Mouse (Mus musculus) kidney, embryonic 16.5 days (tissue): ENCODE results near the gene Gm10837. TPM values are rescaled to one million over a fixed set of nuclear protein-coding genes. Genes with fewer than 3 reads are reported as not detected.

Experiments
- ATAC-seq: fragments of 200-750 bp; cut with Nextera tagmentation; 2 replicates; pipeline ENCODE4 v1.8.0; 2017; ENCODE audit warnings: moderate TSS enrichment; ENCODE audit not compliant: low FRiP score, low TSS enrichment
- H3K27ac ChIP-seq: fragments of 300-500 bp; sonication (generic); 2 replicates; pipeline ENCODE4 v1.5.1; 2014; ENCODE audit warnings: low read length
- H3K27me3 ChIP-seq: fragments of 300-500 bp; sonication (generic); 2 replicates; pipeline ENCODE4 v1.6.1; 2014; ENCODE audit warnings: low read length, control low read depth, mixed read lengths; ENCODE audit not compliant: insufficient read depth
- H3K36me3 ChIP-seq: fragments of 300-500 bp; sonication (generic); 2 replicates; pipeline ENCODE4 v1.6.1; 2014; ENCODE audit warnings: low read length, control low read depth, mixed read lengths; ENCODE audit not compliant: insufficient read depth
- H3K4me1 ChIP-seq: fragments of 300-500 bp; sonication (generic); 2 replicates; pipeline ENCODE4 v1.6.1; 2014; ENCODE audit warnings: low read length, control low read depth, mixed read lengths; ENCODE audit not compliant: insufficient read depth
- H3K4me2 ChIP-seq: fragments of 300-500 bp; sonication (generic); replicated peaks from 2 replicates; pipeline ENCODE4 v1.6.1; 2014; ENCODE audit warnings: low read depth, low read length
- H3K4me3 ChIP-seq: fragments of 300-500 bp; sonication (generic); 2 replicates; pipeline ENCODE4 v1.5.1; 2014; ENCODE audit warnings: mild to moderate bottlenecking, low read length
- H3K9ac ChIP-seq: fragments of 300-500 bp; sonication (generic); replicated peaks from 2 replicates; pipeline ENCODE4 v1.6.1; 2014; ENCODE audit warnings: low read length
- H3K9me3 ChIP-seq: fragments of 300-500 bp; sonication (generic); 2 replicates; pipeline ENCODE4 v1.6.1; 2016; ENCODE audit warnings: low read length, control low read depth
- WGBS: fragments of 180-500 bp; shearing (Covaris S2); extraction: QIAGEN DNeasy Blood & Tissue Kit; methylation state at CpG from one replicate; pipeline ENCODE4 v1.1.7; 2014; 5-methylcytosine and 5-hydroxymethylcytosine counted together
- polyA plus RNA-seq: library from polyadenylated mRNA; unstranded; fragments of >200 nt; fragmentation: Nextera tagmentation; extraction: Ambion mirVana; gene quantifications from 2 replicates; pipeline ENCODE4 v1.2.1, GENCODE M21; 2015

Gene Gm10837
- polyA plus RNA-seq, 1 experiment from 2014 or later = not detected

DNA sequence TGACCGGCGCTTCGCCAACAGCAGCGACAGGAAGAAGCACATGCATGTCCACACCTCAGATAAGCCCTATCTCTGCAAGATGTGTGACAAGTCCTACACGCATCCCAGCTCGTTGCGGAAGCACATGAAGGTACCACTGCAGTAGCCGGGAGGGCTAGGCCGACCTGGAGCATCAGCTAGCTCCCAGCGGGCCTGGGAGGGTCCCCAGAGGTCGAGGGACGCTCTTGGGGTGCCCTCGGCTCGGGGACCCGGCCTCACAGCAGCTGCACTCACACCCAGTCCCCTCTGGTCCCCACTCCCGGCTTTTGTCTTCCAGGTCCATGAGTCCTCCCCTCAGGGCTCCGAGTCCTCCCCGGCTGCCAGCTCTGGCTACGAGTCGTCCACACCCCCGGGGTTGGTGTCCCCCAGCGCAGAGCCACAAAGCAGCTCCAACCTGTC is 11.8 kb upstream of the Gm10837 start:
- Histone ChIP-seq H3K9me3 (no peaks in the 10 kb centered on the region), H3K27me3 (peaks cover 98% of the 10 kb centered on the region), H3K4me1 (peaks cover 27% of the 10 kb centered on the region), H3K4me3 (no peak overlapping the region), H3K27ac (no peak overlapping the region), H3K36me3 (no peaks in the 10 kb centered on the region), H3K9ac (no peak overlapping the region), H3K4me2 (no peak overlapping the region)
- no peak for ATAC-seq
- WGBS = under 1% methylated on average over 22 of the region's 22 CpGs

DNA sequence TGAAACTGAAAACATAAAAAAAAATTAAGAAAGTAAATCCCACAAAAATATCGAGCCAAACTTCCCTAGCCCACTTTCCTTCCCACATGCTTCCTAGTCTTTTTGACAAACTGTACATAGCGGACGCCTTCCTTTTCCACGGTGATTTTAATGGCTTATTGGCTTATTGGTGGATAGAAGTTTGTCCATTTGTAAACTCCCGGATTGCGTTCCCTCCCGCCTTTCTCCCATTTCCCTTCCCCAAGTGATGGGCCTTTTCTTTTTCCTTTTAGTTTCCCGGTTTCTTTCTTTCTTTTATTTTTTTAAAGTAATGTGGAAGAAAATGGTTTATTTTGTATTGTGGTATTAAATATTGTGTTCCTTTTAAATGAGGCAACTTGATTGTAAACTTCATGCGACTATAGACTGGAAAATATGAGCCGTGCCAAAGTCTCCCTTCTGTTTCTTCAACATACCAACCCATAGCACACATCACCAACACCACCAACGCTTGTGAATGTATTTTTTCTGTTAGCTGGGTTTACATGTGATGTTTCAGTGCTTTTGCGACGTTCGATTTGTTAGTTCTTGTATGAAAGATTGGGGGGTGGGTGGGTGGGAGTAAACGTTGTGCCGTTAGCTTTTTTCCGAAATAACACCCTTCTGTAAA is 10.8 kb upstream of the Gm10837 start:
- H3K27ac ChIP-seq = no peak overlapping the region
- no peak overlapping the region for H3K4me3 ChIP-seq
- WGBS = 17% methylated on average over 17 of the region's 17 CpGs
- H3K36me3 ChIP-seq = no peaks in the 10 kb centered on the region
- no peaks in the 10 kb centered on the region for H3K9me3 ChIP-seq
- H3K4me1 ChIP-seq = peaks cover 19% of the 10 kb centered on the region
- ATAC-seq = no peak
- H3K4me2 ChIP-seq = no peak overlapping the region
- H3K27me3 ChIP-seq = peaks cover 98% of the 10 kb centered on the region
- H3K9ac ChIP-seq = no peak overlapping the region

DNA sequence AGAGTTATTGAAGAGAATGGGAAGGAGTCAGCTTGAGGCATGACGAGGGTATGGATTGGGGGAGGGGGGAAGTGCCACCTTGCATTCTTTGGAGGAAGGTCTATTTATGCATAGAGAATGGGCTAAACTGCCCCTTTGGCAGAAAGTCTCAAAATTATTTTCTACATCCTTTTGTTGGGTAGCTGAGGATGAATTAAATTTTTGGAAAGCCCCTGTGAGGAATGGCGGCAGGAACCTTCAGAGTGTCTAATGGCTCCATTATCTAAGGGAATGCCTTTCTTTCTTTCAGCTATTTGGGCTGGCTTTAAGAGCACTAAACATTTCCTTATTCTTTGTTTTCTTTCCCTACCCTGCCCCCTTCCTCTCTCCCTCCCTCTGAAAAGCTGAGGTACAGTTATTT is 10.0 kb upstream of the Gm10837 start:
- peaks cover 12% of the 10 kb centered on the region for H3K4me1 ChIP-seq
- 0% methylated on average over 2 of the region's 2 CpGs for WGBS
- H3K27ac ChIP-seq = no peak overlapping the region
- no peak overlapping the region for H3K4me3 ChIP-seq
- ATAC-seq = no peak
- H3K4me2 ChIP-seq = no peak overlapping the region
- H3K9me3 ChIP-seq = no peaks in the 10 kb centered on the region
- no peak overlapping the region for H3K9ac ChIP-seq
- peaks cover 98% of the 10 kb centered on the region for H3K27me3 ChIP-seq
- no peaks in the 10 kb centered on the region for H3K36me3 ChIP-seq

- ATAC-seq = peak; percentile 29; the same call in 1 of the 2 replicates
- H3K36me3 ChIP-seq = no peaks in the 10 kb centered on the region
- H3K4me2 ChIP-seq = no peak overlapping the region
- no peak overlapping the region for H3K27ac ChIP-seq
- 2% methylated on average over 15 of the region's 15 CpGs for WGBS
- H3K4me1 ChIP-seq = peaks cover 3% of the 10 kb centered on the region
- no peaks in the 10 kb centered on the region for H3K9me3 ChIP-seq
- no peak overlapping the region for H3K9ac ChIP-seq
- no peak overlapping the region for H3K4me3 ChIP-seq
- H3K27me3 ChIP-seq = peaks cover 98% of the 10 kb centered on the region
Observed at GRCm38 (mm10) chr14:122481181-122481580, 9.2 kb upstream of the Gm10837 start.

DNA sequence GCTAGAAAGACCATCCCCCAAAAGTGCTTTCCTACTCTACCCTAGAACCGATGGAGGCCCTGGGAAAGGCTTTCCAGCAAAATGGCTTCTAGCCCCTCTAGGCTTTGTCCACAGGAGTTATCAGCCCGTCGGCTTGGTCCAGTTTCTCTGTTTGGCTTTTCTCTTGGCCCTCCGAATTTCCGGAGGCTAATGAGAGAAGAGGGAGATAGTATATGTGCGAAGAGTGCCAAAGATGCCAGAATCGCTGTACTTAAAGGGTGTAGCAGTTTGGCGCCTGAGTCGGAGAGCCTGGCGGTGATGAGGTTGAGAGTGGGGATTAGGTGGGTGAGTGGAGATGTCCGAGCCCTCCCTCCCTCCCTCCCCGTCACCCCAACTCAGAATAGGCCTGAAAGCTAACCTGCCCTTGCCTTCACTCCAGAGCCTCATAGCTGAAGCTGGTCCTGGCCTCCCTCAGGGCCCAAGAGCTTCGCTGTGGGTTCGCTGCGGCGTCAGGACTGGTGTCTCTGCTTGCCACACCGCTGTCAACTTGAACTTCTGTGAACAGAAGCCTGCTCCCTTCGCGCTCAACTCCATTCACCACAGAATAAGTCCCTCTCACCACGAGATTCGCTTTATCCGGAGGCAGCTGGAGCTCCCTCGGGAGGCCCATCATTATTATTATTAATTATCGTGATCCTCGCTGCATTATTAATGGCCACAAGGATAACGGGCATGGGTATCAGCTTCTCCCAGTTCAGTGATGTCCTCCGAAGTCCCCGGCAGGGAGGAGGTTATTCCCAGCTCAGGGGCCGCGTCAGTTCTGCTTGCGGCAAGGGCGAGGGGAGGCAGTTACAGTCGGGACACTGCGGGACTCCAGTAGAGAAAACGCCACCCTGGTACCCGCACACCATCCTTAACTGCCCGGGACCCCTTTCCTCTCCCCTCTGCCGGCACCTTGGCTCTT is 8.0 kb upstream of the Gm10837 start:
- Histone ChIP-seq H3K9me3 (no peaks in the 10 kb centered on the region), H3K4me2 (no peak overlapping the region), H3K27me3 (peaks cover 95% of the 10 kb centered on the region), H3K27ac (no peak overlapping the region), H3K4me3 (no peak overlapping the region), H3K36me3 (no peaks in the 10 kb centered on the region), H3K4me1 (peaks cover 3% of the 10 kb centered on the region; the same call in 1 of the 2 replicates), H3K9ac (no peak overlapping the region)
- ATAC-seq = no peak; the same call in 1 of the 2 replicates
- under 1% methylated on average over 38 of the region's 38 CpGs for WGBS

- Histone ChIP-seq H3K4me2 (no peak overlapping the region), H3K36me3 (no peaks in the 10 kb centered on the region), H3K27me3 (peaks cover 92% of the 10 kb centered on the region), H3K4me3 (no peak overlapping the region), H3K27ac (no peak overlapping the region), H3K9ac (no peak overlapping the region), H3K4me1 (peaks cover 3% of the 10 kb centered on the region; the same call in 1 of the 2 replicates), H3K9me3 (no peaks in the 10 kb centered on the region)
- no peak for ATAC-seq
- WGBS = 4% methylated on average over 5 of the region's 5 CpGs
Observed at GRCm38 (mm10) chr14:122483024-122483385, 7.4 kb upstream of the Gm10837 start.

GRCm38 (mm10) chr14:122483556-122484421 is 6.6 kb upstream of the Gm10837 start:
- Histone ChIP-seq H3K36me3 (no peaks in the 10 kb centered on the region), H3K4me3 (no peak overlapping the region), H3K9me3 (no peaks in the 10 kb centered on the region), H3K4me1 (peaks cover 3% of the 10 kb centered on the region; the same call in 1 of the 2 replicates), H3K27ac (no peak overlapping the region), H3K27me3 (peaks cover 86% of the 10 kb centered on the region), H3K9ac (no peak overlapping the region), H3K4me2 (no peak overlapping the region)
- ATAC-seq = no peak
- WGBS = 2% methylated on average over 18 of the region's 18 CpGs

DNA sequence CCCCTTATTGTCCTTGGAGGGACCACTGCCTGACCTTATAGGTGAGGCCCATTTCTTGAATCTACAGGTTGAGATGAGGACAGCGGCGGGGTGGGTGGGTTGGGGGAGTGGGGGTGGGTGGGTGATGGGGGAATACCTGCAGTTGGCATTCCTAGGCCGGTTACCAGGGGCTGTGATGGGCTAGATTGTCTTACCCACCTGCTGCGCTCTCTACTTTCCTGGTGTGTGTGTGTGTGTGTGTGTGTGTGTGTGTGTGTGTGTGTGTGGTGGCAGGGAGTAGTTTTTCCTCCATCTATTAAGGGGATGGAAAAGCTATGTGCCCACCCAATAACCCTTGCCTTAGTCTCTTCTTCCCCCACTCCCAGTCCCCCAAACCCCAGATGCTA is 5.9 kb upstream of the Gm10837 start:
- no peak for ATAC-seq
- 2% methylated on average over 4 of the region's 4 CpGs for WGBS
- H3K9ac ChIP-seq = no peak overlapping the region
- H3K4me3 ChIP-seq = no peak overlapping the region
- peaks cover 86% of the 10 kb centered on the region for H3K27me3 ChIP-seq
- H3K4me2 ChIP-seq = no peak overlapping the region
- no peaks in the 10 kb centered on the region for H3K9me3 ChIP-seq
- H3K36me3 ChIP-seq = no peaks in the 10 kb centered on the region
- H3K4me1 ChIP-seq = no peaks in the 10 kb centered on the region
- H3K27ac ChIP-seq = no peak overlapping the region

DNA sequence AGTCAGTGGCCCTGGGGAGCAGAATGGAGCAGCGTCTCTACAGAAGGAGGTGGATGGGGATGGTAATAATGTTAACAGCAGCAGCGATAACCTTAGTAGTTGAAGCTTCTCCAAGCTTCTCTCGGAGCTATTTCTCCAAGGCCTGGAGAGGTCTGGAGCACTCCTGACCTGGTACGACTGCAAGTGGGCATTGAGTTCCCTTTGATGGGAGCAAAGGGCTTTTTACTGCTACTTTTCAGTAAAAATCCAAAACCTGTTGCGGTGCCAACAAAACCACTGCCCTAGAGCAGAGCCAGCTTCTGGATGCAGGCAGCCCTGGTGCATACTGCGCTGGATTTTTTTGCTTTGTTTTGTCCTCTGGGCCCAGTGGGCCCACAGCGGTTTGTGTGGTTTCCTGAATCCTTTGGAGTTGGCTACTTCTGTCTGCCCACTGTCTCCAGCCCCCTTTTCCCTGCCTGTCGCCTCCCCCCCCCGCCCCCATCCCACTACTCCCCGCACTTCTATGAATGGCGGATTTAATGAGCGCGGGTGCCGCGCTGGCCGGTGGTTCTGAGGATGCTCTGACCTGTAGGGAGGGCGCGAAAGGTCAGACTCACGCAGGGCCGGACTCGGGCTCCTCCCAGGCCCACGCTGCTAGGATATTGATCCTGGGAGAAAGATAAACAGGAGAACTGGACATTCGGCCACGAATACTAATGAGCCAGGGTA is 5.4 kb upstream of the Gm10837 start:
- H3K4me1 ChIP-seq = no peaks in the 10 kb centered on the region
- H3K4me2 ChIP-seq = no peak overlapping the region
- no peak overlapping the region for H3K27ac ChIP-seq
- ATAC-seq = no peak
- no peak overlapping the region for H3K9ac ChIP-seq
- no peaks in the 10 kb centered on the region for H3K9me3 ChIP-seq
- no peaks in the 10 kb centered on the region for H3K36me3 ChIP-seq
- WGBS = 1% methylated on average over 24 of the region's 24 CpGs
- peaks cover 85% of the 10 kb centered on the region for H3K27me3 ChIP-seq
- H3K4me3 ChIP-seq = no peak overlapping the region
